In genomic region chr17:17839276-17839675, GRCm38 (mm10) we compare ENCODE assay signal across 19 mouse cellular contexts. TPM values are rescaled to one million over a fixed set of nuclear protein-coding genes. Genes with fewer than 3 reads are reported as not detected.
DNase-seq lines count a peak whose midpoint lies in the region; ATAC-seq and TF ChIP-seq lines count a peak whose summit lies in the region.
"Had no signal": no experiment of that assay in that cellular context is flagged by ENCODE, and none has a peak within 500 bp of the region (broad histone marks: within the 10 kb centered on the region; RNA-seq: fewer than 3 reads in every experiment).

No protein-coding gene starts in this region.

- no peak for TF ChIP-seq RAD21 in CH12.LX (IDR thresholded peaks at IDR 0.05; ENCODE audit: low read depth, low read length)

- ATAC-seq in intestine, embryonic 14.5 days (replicated peaks; ENCODE audit: low FRiP score, low TSS enrichment, low read depth), result no peak
- no peak for ATAC-seq in intestine, embryonic 16.5 days
- no peak for ATAC-seq in G1E (ENCODE audit: extremely low read depth, insufficient number of reproducible peaks, low FRiP score, poor library complexity, severe bottlenecking)
- ATAC-seq: inflammation-experienced regulatory T-cells, adult 6 months had no signal

- H3K9me3 ChIP-seq in intestine, embryonic 14.5 days (ENCODE audit: control insufficient read depth, low read length), result no peaks in the 10 kb centered on the region
- no peaks in the 10 kb centered on the region for H3K9me3 ChIP-seq in intestine, embryonic 16.5 days (ENCODE audit: control insufficient read depth, low read length)
- H3K9me3 ChIP-seq in CH12.LX (replicated peaks; ENCODE audit: low read length) (no peaks in the 10 kb centered on the region), G1E (replicated peaks) (no peaks in the 10 kb centered on the region)
- H3K9me3 ChIP-seq: forebrain, embryonic 15.5 days; heart, embryonic 12.5 days had no signal

- H3K27me3 ChIP-seq in intestine, embryonic 14.5 days (replicated peaks; ENCODE audit: control insufficient read depth, insufficient read depth, low read length), result no peaks in the 10 kb centered on the region
- H3K27me3 ChIP-seq in intestine, embryonic 16.5 days (replicated peaks; ENCODE audit: control insufficient read depth, insufficient read depth, low read length), result no peaks in the 10 kb centered on the region
- peaks cover 1% of the 10 kb centered on the region for H3K27me3 ChIP-seq in CH12.LX (replicated peaks)
- H3K27me3 ChIP-seq in G1E (ENCODE audit: insufficient read depth, low read length), result peaks cover 3% of the 10 kb centered on the region; the same call in 1 of the 2 replicates
- H3K27me3 ChIP-seq: forebrain, embryonic 15.5 days; heart, embryonic 12.5 days had no signal

- in situ Hi-C loops in CH12.LX (cut with MboI; ENCODE audit: low pct_ligation_motif_present, low pct_unique_long_range_greater_than_20kb, low sequenced_read_pairs), result no loop called here

- no peak for TF ChIP-seq POLR2A in CH12.LX (IDR thresholded peaks at IDR 0.05; ENCODE audit: low read depth, low read length)

- H3K4me1 ChIP-seq in intestine, embryonic 14.5 days (replicated peaks; ENCODE audit: control insufficient read depth, insufficient read depth, low read length), result peaks cover 39% of the 10 kb centered on the region
- H3K4me1 ChIP-seq in intestine, embryonic 16.5 days (ENCODE audit: control insufficient read depth, insufficient read depth, low read length), result peaks cover 26% of the 10 kb centered on the region
- H3K4me1 ChIP-seq in CH12.LX (ENCODE audit: control insufficient read depth in 1 of 2, insufficient read depth in 2 of 2) (peaks cover 3 to 12% of the 10 kb centered on the region in 2 experiments; a peak in 3 of 4 replicates), G1E (ENCODE audit: insufficient read depth, low read depth, low read length) (peaks cover 13% of the 10 kb centered on the region)

- dilution Hi-C loops in CH12.LX (cut with MboI; ENCODE audit: extremely low pct_ligation_motif_present, extremely low pct_unique_long_range_greater_than_20kb, low sequenced_read_pairs), result no loop called here

- H3K4me2 ChIP-seq in intestine, embryonic 14.5 days (ENCODE audit: low read length), result 0 out of 2 replicates have a peak overlapping the region, but pooled peaks have one; percentile 44
- no peak overlapping the region for H3K4me2 ChIP-seq in intestine, embryonic 16.5 days (ENCODE audit: low read depth, low read length)
- peak overlapping the region; percentile 79 for H3K4me2 ChIP-seq in CH12.LX (ENCODE audit: insufficient read depth, low read depth, poor library complexity, severe bottlenecking)

- TF ChIP-seq CTCF in CH12.LX (conservative IDR thresholded peaks at IDR 0.05 in 1 of 2, IDR thresholded peaks at IDR 0.05 in 1 of 2; ENCODE audit: low read depth in 2 of 2, low read length in 2 of 2) (no peak), G1E (IDR thresholded peaks at IDR 0.05; ENCODE audit: low read depth, low read length) (no peak)

- no peak overlapping the region for H3K9ac ChIP-seq in intestine, embryonic 14.5 days (ENCODE audit: low read length)
- H3K9ac ChIP-seq in intestine, embryonic 16.5 days (ENCODE audit: low read depth, low read length), result no peak overlapping the region
- H3K9ac ChIP-seq in CH12.LX (ENCODE audit: insufficient read depth, low read depth), result no peak overlapping the region

- H3K27ac ChIP-seq in intestine, embryonic 14.5 days (ENCODE audit: low read depth), result no peak overlapping the region
- no peak overlapping the region for H3K27ac ChIP-seq in intestine, embryonic 16.5 days (ENCODE audit: low read length)
- no peak overlapping the region for H3K27ac ChIP-seq in CH12.LX (ENCODE audit: insufficient read depth, low read depth)
- H3K27ac ChIP-seq in macrophage, result 0 out of 2 replicates have a peak overlapping the region, but pooled peaks have one; percentile 88

- WGBS in intestine, embryonic 14.5 days, result 94% methylated on average over 2 of the region's 2 CpGs
- 90% methylated on average over 2 of the region's 2 CpGs for WGBS in intestine, embryonic 16.5 days
- WGBS in macrophage (ENCODE audit: missing documents), result 95% methylated on average over 2 of the region's 2 CpGs

- no peak for TF ChIP-seq EP300 in CH12.LX (IDR thresholded peaks at IDR 0.05; ENCODE audit: low read length)

- DNase-seq in intestine, embryonic 14.5 days (ENCODE audit: low spot score), result no peak
- no peak for DNase-seq in CH12.LX (ENCODE audit: extremely low read depth)
- DNase-seq in G1E (ENCODE audit: low spot score), result peak; percentile 7
- no peak for DNase-seq in kidney, adult 8-10 months
- no peak for DNase-seq in frontal cortex, postnatal 14 days (ENCODE audit: low spot score in 2 of 2)
- no peak for DNase-seq in embryo, embryonic 10.5 days (ENCODE audit: low spot score)
- DNase-seq: adrenal gland, postnatal 10 days; gastrocnemius, postnatal 14 days; kidney, postnatal 14 days; layer of hippocampus, adult 9-11 months had no signal

- H3K79me2 ChIP-seq in CH12.LX (replicated peaks; ENCODE audit: control insufficient read depth, extremely low read depth, insufficient read depth, poor library complexity, severe bottlenecking), result no peaks in the 10 kb centered on the region
- peaks cover 7% of the 10 kb centered on the region; the same call in 1 of the 2 replicates for H3K79me2 ChIP-seq in macrophage (ENCODE audit: inconsistent target)

- H3K4me3 ChIP-seq in intestine, embryonic 14.5 days (ENCODE audit: low read depth, low read length), result no peak overlapping the region
- no peak overlapping the region for H3K4me3 ChIP-seq in intestine, embryonic 16.5 days (ENCODE audit: low read length)
- peak overlapping the region in 1 of 3 experiments; percentile 74 for H3K4me3 ChIP-seq in CH12.LX (replicated peaks in 1 of 3; ENCODE audit: low read depth in 2 of 3, low read length in 2 of 3, poor library complexity in 1 of 3)
- no peak overlapping the region; the same call in 1 of the 2 replicates for H3K4me3 ChIP-seq in G1E (ENCODE audit: low read depth, low read length)
- H3K4me3 ChIP-seq in macrophage (ENCODE audit: inconsistent target), result peak overlapping the region; percentile 80; the same call in 1 of the 2 replicates

- peaks cover 60% of the 10 kb centered on the region for H3K36me3 ChIP-seq in intestine, embryonic 14.5 days (ENCODE audit: control insufficient read depth, insufficient read depth, low read length)
- H3K36me3 ChIP-seq in intestine, embryonic 16.5 days (ENCODE audit: control insufficient read depth, insufficient read depth, low read length), result no peaks in the 10 kb centered on the region
- H3K36me3 ChIP-seq in CH12.LX (replicated peaks in 1 of 2; ENCODE audit: control insufficient read depth in 1 of 2, insufficient read depth in 1 of 2, low read length in 1 of 2) (peaks cover 0 to 22% of the 10 kb centered on the region in 2 experiments), G1E (replicated peaks) (peaks cover 22% of the 10 kb centered on the region), macrophage (ENCODE audit: inconsistent target) (no peaks in the 10 kb centered on the region)

RNA-seq across cellular contexts. Expression of gene Spaca6, which starts 12.3 kb away (rescaled TPM):
- polyA plus RNA-seq in intestine, embryonic 14.5 days (2014; fragmentation: Nextera tagmentation; extraction: Ambion mirVana), result 27.0 and 30.3 TPM in 2 replicates
- polyA plus RNA-seq in intestine, embryonic 16.5 days (2015; fragmentation: Nextera tagmentation; extraction: Ambion mirVana), result 13.7 and 14.5 TPM in 2 replicates
- total RNA-seq in CH12.LX (2012; rRNA removed), result not detected in 2 replicates
- not detected in 2 replicates for total RNA-seq in CH12.LX (2014; rRNA removed)
- polyA plus RNA-seq in CH12.LX (2012; ENCODE audit: insufficient read length, low read depth), result 0.67 TPM in 1 of 2 replicates, not detected in the other
- 19.9 and 32.0 TPM in 2 replicates for total RNA-seq in G1E (2014; fragmentation: Nextera tagmentation)
- 2.4 and 4.5 TPM in 2 replicates for total RNA-seq in G1E (2017)
- polyA plus RNA-seq in G1E (2012), result 5.5 and 6.4 TPM in 2 replicates
- total RNA-seq in macrophage (2018; cell fraction: chromatin; rRNA removed), result 100 to 1,000 TPM in 7 of 26 experiments, 10 to 100 TPM in 19; 15.1 to 273 (median 57.3) TPM
- total RNA-seq in macrophage (2018; cell fraction: cytosol; rRNA removed), result 1 to 10 TPM in 23 of 26 experiments, under 1 TPM in 3; 0.82 to 7.7 (median 2.2) TPM
- 100 to 1,000 TPM in 7 of 26 experiments, 10 to 100 TPM in 19; 22.2 to 176 (median 70.3) TPM for total RNA-seq in macrophage (2018; cell fraction: nucleus; rRNA removed)
- 0.64 to 1.0 TPM (median 0.86 TPM) in 3 replicates for polyA plus RNA-seq in macrophage (2018)

RNA-seq across cellular contexts. Expression of gene Has1, which starts 15.7 kb away (rescaled TPM):
- 1.8 TPM in 2 replicates for polyA plus RNA-seq in intestine, embryonic 14.5 days (2014; fragmentation: Nextera tagmentation; extraction: Ambion mirVana)
- 0.34 and 0.56 TPM in 2 replicates for polyA plus RNA-seq in intestine, embryonic 16.5 days (2015; fragmentation: Nextera tagmentation; extraction: Ambion mirVana)
- not detected in 2 replicates for total RNA-seq in CH12.LX (2012; rRNA removed)
- not detected in 2 replicates for total RNA-seq in CH12.LX (2014; rRNA removed)
- polyA plus RNA-seq in CH12.LX (2012; ENCODE audit: insufficient read length, low read depth), result not detected in 2 replicates
- total RNA-seq in G1E (2014; fragmentation: Nextera tagmentation), result not detected in 2 replicates
- 0.33 TPM in 1 of 2 replicates, not detected in the other for total RNA-seq in G1E (2017)
- not detected in 2 replicates for polyA plus RNA-seq in G1E (2012)
- total RNA-seq in macrophage (2018; cell fraction: chromatin; rRNA removed), result not detected
- under 1 TPM in 1 of 26 experiments, not detected in 25; 0.07 TPM for total RNA-seq in macrophage (2018; cell fraction: cytosol; rRNA removed)
- total RNA-seq in macrophage (2018; cell fraction: nucleus; rRNA removed), result not detected
- polyA plus RNA-seq in macrophage (2018), result not detected in 3 replicates

RNA-seq across cellular contexts. Expression of gene Fpr1, which starts 44.5 kb away (rescaled TPM):
- 0.13 TPM in 1 of 2 replicates, not detected in the other for polyA plus RNA-seq in intestine, embryonic 14.5 days (2014; fragmentation: Nextera tagmentation; extraction: Ambion mirVana)
- 0.29 and 0.60 TPM in 2 replicates for polyA plus RNA-seq in intestine, embryonic 16.5 days (2015; fragmentation: Nextera tagmentation; extraction: Ambion mirVana)
- not detected in 2 replicates for total RNA-seq in CH12.LX (2012; rRNA removed)
- not detected in 2 replicates for total RNA-seq in CH12.LX (2014; rRNA removed)
- polyA plus RNA-seq in CH12.LX (2012; ENCODE audit: insufficient read length, low read depth), result not detected in 2 replicates
- total RNA-seq in G1E (2014; fragmentation: Nextera tagmentation), result not detected in 2 replicates
- total RNA-seq in G1E (2017), result 0.27 TPM in 1 of 2 replicates, not detected in the other
- polyA plus RNA-seq in G1E (2012), result not detected in 2 replicates
- 10 to 100 TPM in 9 of 26 experiments, 1 to 10 TPM in 5, not detected in 12; 1.2 to 66.2 (median 17.9) TPM for total RNA-seq in macrophage (2018; cell fraction: chromatin; rRNA removed)
- total RNA-seq in macrophage (2018; cell fraction: cytosol; rRNA removed), result 100 to 1,000 TPM in 1 of 26 experiments, 10 to 100 TPM in 12, 1 to 10 TPM in 5, under 1 TPM in 8; 0.22 to 148 (median 21.1) TPM
- 100 to 1,000 TPM in 4 of 26 experiments, 10 to 100 TPM in 9, 1 to 10 TPM in 7, under 1 TPM in 2, not detected in 4; 0.45 to 175 (median 38.1) TPM for total RNA-seq in macrophage (2018; cell fraction: nucleus; rRNA removed)
- polyA plus RNA-seq in macrophage (2018), result 1.2 to 2.3 TPM (median 2.2 TPM) in 3 replicates
- total RNA-seq: gastrocnemius, postnatal 14 days; left cerebral cortex, postnatal 25 days had no signal
- polyA plus RNA-seq: forebrain, embryonic 15.5 days; heart, embryonic 12.5 days; neural tube, embryonic 11.5 days had no signal

RNA-seq across cellular contexts. Expression of gene Fpr2, which starts 48.3 kb away (rescaled TPM):
- 0.38 TPM in 1 of 2 replicates, not detected in the other for polyA plus RNA-seq in intestine, embryonic 14.5 days (2014; fragmentation: Nextera tagmentation; extraction: Ambion mirVana)
- polyA plus RNA-seq in intestine, embryonic 16.5 days (2015; fragmentation: Nextera tagmentation; extraction: Ambion mirVana), result 0.32 and 0.61 TPM in 2 replicates
- total RNA-seq in CH12.LX (2012; rRNA removed) (not detected in 2 replicates), CH12.LX (2014; rRNA removed) (not detected in 2 replicates), G1E (2014; fragmentation: Nextera tagmentation) (not detected in 2 replicates), G1E (2017) (0.16 TPM in 1 of 2 replicates, not detected in the other)
- polyA plus RNA-seq in CH12.LX (2012; ENCODE audit: insufficient read length, low read depth) (not detected in 2 replicates), G1E (2012) (not detected in 2 replicates), macrophage (2018) (1.1 to 6.3 TPM (median 2.6 TPM) in 3 replicates)
- total RNA-seq in macrophage (2018; cell fraction: chromatin; rRNA removed), result 100 to 1,000 TPM in 5 of 26 experiments, 10 to 100 TPM in 9, 1 to 10 TPM in 5, under 1 TPM in 1, not detected in 6; 0.90 to 166 (median 23.0) TPM
- total RNA-seq in macrophage (2018; cell fraction: cytosol; rRNA removed), result 100 to 1,000 TPM in 1 of 26 experiments, 10 to 100 TPM in 12, 1 to 10 TPM in 7, under 1 TPM in 6; 0.42 to 112 (median 26.0) TPM
- total RNA-seq in macrophage (2018; cell fraction: nucleus; rRNA removed), result 100 to 1,000 TPM in 9 of 26 experiments, 10 to 100 TPM in 8, 1 to 10 TPM in 8, not detected in 1; 1.5 to 475 (median 44.9) TPM
- total RNA-seq: gastrocnemius, postnatal 14 days; left cerebral cortex, postnatal 25 days had no signal
- polyA plus RNA-seq: forebrain, embryonic 15.5 days; heart, embryonic 12.5 days; neural tube, embryonic 11.5 days had no signal

RNA-seq across cellular contexts. Expression of gene Fpr3, which starts 48.4 kb away (rescaled TPM):
- polyA plus RNA-seq in intestine, embryonic 14.5 days (2014; fragmentation: Nextera tagmentation; extraction: Ambion mirVana), result not detected in 2 replicates
- not detected in 2 replicates for polyA plus RNA-seq in intestine, embryonic 16.5 days (2015; fragmentation: Nextera tagmentation; extraction: Ambion mirVana)
- total RNA-seq in CH12.LX (2012; rRNA removed), result not detected in 2 replicates
- not detected in 2 replicates for total RNA-seq in CH12.LX (2014; rRNA removed)
- not detected in 2 replicates for polyA plus RNA-seq in CH12.LX (2012; ENCODE audit: insufficient read length, low read depth)
- total RNA-seq in G1E (2014; fragmentation: Nextera tagmentation), result not detected in 2 replicates
- not detected in 2 replicates for total RNA-seq in G1E (2017)
- polyA plus RNA-seq in G1E (2012), result not detected in 2 replicates
- total RNA-seq in macrophage (2018; cell fraction: chromatin; rRNA removed), result under 1 TPM in 1 of 26 experiments, not detected in 25; 0.59 TPM
- not detected for total RNA-seq in macrophage (2018; cell fraction: cytosol; rRNA removed)
- under 1 TPM in 1 of 26 experiments, not detected in 25; 0.46 TPM for total RNA-seq in macrophage (2018; cell fraction: nucleus; rRNA removed)
- not detected in 3 replicates for polyA plus RNA-seq in macrophage (2018)
- total RNA-seq: adrenal gland, postnatal 10 days; gastrocnemius, postnatal 14 days; left cerebral cortex, postnatal 25 days had no signal
- polyA plus RNA-seq: forebrain, embryonic 15.5 days; heart, embryonic 12.5 days; inflammation-experienced regulatory T-cells, adult 6 months; liver, embryonic 16.5 days; neural tube, embryonic 11.5 days; urinary bladder, adult 2 months had no signal
